Mouse (Mus musculus) heart, adult 2 months (tissue): ENCODE results near the gene Ppp1r35.

Experiments used
- CTCF ChIP-seq: fragments of 200-600 bp; IDR thresholded peaks from 2 replicates; pipeline ENCODE4 v1.8.1; 2022; ENCODE audit warnings: antibody characterized with exemption, mild to moderate bottlenecking, moderate library complexity
- POLR2A ChIP-seq: fragments of 200-500 bp; IDR thresholded peaks from 2 replicates; pipeline ENCODE4 v1.6.1; 2011; ENCODE audit warnings: mild to moderate bottlenecking, low read depth, low read length, control low read depth; ENCODE audit not compliant: insufficient read depth

- TF ChIP-seq CTCF: no peak
- TF ChIP-seq POLR2A: no peak
These were observed 22.3 kb downstream of the Ppp1r35 start for GRCm38 (mm10) chr5:137800917-137801316.
